Mouse (Mus musculus) lung, postnatal 4 days (tissue): ENCODE results near the gene Fibcd1.

Source experiments
- DNase-seq, 2 experiments: peaks; one replicate each; pipeline ENCODE4 v3.0.0; 2021

Gene Fibcd1

DNA sequence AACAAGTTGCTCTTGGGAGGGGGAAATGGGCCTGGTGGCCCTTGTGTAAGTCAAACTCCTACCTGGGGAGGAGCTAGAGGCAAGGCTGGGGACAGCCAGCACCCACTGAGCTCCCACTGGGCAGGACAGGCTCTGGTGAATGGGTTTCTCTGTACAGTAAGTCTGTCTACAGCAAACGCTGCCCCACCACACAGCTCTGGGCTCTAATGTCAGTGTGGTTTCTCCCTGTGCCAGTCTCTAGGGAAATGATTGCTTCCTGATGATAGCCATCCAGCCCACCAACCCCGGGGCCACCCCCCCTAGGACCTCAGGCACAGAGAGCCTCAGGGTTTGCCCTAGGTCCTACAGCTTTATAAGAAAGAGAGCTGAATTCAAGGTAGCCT, 36.5 kb downstream of the Fibcd1 start:
- DNase-seq, result no peak

DNA sequence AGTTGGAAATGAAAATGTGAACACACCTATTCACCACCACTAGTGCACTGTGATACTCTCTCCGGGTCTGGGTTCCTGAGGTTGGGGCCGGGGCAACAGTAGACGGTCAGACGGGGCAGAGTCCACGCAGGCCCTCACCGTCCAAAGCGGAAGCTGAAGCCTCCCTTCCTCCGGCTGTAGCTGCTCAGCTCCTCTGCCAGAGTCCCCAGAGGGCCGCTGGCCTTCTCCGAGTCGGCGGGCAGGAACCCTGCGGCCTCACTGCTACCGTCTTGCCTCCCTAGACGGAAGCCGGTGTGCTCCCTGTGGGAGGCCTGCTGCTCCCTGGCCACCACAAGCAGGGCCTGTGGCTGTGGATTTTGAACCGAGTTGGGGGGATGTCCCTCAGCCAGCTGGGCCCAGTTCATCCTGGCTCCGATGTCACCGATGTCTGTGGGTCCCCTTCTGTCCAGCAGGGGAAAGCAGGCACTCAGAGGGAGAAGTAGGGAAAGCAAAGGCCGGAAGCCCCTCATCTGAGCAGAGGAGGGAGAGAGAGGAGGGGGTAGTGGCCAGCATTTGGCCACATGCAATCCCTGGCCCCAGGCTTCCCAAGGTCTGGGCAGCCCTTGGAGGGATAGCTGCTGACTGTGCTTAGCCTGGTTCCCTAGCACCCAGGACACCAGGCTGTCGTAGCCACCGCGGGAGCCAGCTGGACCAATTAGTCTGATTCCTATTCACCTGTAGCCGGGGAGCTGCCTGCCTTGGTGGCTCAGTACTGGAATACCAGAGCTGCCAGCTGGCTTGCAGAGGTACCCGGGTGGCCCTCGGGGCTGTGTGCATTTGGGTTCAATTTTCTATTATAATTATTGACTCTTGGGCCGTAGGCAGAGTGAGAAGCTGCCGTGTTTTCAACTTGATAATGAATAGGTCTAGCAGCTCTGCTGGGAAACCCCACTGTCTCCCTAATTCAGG, 37.1 kb downstream of the Fibcd1 start:
- no peak for DNase-seq

DNA sequence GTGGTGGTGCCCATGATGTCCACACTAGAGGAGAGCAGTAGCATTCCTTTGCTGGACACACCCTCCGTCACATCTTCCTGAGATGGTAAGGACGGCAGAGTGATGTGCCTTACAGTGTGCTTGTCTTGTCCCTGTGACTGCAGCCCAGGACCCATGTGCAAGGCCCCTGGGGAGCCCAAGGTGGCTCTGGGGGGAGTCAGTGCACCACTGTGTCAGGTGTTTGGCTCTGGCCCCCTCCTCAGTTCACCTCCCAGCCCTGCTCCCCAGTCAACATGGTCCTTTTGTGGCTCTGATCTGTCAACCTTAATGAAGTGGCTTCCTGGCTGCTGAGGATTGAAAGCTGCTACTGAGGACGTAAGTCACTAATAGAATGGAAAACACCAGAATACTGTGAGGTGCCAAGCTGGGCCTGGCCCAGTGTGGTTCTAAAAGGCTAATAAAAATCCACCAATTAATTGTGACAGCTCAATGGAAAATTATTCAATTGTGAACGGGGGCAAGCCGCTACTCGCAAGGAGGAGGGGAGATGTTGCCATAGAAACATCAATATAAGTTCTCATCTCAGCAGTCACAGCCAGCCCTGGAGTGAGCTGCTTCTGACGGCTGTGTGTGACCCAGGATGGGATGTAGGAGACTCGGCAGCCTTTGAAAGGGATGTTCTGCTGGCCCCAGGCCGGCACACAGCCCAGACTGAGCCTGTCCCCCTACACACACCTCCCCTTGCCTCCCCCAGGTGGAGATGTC, 39.0 kb downstream of the Fibcd1 start:
- no peak for DNase-seq

DNA sequence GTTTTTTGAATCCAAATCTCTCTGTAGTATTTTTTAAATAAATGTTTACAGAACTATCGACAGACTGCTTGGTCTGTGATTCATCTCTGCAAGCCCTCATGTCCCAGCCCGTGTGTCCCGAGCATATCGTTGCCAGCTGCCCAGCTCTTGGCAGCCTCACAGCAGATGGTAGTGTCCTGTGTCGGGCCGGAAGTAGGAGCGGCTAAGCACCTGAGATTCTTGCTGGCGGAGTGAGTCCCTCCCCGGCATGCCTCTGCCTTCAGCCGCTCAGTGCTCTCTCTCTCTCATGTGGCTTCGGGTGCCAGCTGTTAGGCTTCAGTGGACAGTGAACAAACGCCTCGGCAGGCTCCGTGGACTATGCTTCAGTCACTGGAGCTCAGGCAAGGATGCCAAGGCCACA, 42.3 kb downstream of the Fibcd1 start:
- peak in 1 of 2 experiments; percentile 61 for DNase-seq

DNA sequence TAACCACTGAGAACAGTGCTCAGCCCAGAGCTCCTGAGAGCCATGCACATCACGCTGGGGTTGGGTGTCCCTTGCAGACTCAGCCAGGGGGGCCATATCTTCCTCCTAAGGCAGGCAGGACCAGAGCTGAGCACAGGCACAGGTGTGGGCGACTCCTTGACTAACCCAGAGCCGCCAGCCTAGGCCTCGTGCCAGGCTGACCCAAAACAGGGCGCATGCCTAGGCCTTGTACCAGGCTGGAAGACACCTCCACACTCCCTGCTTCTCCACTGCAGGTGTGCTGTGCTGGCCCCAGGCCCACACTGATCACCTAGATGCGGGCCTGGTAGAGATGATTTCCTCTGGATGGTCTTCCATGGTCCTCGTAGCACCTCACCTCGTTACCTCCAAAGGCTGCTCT, 43.0 kb downstream of the Fibcd1 start:
- peak in 1 of 2 experiments; percentile 26 for DNase-seq

DNA sequence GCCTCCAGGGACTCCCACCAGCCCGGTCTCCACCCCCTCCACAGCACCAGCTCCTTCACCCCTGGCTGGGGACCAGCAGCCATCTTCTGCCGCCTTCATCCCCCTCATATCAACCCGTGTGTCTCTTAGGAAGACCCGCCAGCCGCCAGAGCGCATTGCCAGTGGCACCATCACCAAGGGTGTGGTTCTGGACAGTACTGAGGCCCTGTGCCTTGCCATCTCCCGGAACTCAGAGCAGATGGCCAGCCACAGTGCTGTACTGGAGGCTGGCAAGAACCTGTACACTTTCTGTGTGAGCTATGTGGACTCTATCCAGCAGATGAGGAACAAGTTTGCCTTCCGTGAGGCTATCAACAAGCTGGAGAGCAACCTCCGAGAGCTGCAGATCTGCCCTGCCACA, 44.4 kb downstream of the Fibcd1 start:
- peak in 1 of 2 experiments; percentile 27 for DNase-seq

DNA sequence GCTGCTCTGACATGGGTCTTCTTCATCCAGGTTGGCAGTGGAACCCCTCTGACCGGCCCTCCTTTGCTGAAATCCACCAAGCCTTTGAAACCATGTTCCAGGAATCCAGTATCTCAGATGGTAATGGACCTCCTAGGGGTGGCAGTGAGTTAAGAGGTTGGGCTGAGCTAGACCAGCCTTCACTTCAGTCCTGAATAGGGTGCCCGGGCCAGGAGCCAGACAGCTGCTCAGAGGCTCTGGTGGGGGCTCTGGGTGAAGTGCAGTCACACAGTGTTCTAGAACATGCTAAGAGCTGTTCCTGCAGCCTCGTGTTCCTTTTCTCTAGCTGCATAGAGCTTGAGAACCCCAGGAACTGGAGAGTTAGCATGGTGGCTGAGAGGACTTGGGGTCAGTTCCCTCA, 48.9 kb downstream of the Fibcd1 start:
- DNase-seq, result peak in 1 of 2 experiments; percentile 45

DNA sequence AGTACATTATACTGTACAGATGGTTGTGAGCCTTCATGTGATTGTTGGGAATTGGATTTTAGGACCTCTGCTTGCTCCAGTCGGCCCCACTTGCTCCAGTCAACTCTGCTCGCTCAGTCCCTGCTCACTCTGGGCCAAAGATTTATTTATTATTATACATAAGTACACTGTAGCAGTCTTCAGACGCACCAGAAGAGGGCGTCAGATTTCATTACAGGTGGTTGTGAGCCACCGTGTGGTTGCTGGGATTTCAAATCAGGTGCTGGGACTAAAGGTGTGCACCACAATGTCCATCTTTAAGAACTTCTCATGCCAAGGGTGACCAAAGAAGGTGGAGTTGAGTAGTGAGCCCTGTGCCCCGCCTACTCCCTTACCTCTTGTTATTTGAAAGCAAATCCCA, 53.2 kb downstream of the Fibcd1 start:
- no peak for DNase-seq

DNA sequence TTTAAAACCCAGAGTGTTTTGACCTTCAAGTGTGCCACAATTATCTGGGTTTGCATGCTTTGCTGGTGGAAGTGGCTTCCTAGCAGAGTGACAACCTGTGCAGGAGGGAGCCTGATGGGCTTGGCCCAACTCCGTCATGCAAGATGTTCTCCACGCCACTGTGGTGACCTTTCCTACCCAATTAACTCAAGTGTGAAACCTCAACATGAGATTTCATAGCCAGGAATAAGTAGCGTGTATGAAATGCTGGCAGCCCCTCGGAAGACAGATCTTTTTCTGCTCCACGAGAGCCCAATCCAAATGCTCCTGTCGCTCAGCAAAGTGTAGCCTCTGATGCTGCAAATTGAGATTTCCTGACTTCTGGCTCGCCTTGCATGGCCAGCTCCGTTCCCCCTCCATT, 54.5 kb downstream of the Fibcd1 start:
- no peak for DNase-seq

DNA sequence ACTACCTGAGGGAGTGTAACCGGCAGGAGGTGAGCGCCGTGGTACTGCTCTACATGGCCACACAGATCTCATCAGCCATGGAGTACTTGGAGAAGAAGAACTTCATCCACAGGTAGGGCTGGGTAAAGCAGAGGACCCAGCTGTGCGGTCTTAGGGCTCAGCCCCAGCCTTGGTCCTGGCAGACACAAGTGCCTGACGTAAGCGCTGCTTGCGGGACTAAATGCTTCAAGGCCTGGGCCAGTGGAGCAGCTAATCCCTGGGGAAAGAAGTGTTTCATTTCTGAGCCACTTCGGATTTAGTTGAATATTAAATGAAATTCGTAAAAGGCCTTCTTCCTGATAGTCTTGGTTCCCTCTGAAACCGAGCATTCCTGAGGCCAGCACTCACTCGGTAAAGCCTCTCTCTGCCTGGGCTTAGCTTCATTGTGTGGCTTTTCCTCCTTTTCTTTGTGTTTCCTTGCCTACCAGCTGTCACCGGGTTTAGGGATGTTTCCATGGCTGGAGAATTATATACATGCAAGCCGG, 55.0 kb downstream of the Fibcd1 start:
- DNase-seq, result no peak

DNA sequence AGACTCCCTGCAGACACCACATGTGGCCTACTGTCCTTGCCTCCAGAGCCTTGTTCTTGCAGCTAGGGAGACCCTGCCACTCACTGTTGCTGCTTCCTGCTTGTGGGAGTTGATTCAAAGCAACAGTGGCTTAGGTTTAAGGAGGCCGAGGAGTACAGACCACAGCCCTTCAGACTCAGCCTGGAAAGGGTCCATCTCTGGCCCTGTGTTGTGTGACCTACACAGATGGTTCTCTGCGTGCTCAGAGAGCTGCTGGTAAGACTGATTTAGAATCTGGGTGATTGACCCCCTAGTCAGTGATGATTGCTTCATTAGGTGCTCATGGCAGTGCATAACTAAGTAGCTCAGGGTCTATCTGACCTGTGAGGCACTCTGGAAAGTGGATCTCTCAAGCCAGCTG, 56.6 kb downstream of the Fibcd1 start:
- no peak for DNase-seq

DNA sequence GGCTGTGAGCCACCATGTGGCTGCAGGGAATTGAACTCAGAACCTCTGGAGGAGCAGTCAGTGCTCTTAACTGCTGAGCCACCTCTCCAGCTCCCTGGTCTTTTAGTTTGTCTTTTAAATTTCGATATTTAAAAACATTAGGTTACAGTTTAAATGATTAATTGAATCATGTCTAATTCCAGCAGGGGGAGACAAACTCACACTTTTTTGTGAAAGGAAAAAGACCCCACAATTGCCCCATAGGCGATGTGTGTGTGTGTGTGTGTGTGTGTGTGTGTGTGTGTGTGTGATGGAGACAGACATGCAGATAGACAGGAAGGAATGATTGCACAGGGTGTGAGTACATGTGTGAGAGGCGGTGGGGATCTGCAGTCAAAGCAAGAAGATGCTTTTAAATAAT, 57.6 kb downstream of the Fibcd1 start:
- DNase-seq, result no peak

DNA sequence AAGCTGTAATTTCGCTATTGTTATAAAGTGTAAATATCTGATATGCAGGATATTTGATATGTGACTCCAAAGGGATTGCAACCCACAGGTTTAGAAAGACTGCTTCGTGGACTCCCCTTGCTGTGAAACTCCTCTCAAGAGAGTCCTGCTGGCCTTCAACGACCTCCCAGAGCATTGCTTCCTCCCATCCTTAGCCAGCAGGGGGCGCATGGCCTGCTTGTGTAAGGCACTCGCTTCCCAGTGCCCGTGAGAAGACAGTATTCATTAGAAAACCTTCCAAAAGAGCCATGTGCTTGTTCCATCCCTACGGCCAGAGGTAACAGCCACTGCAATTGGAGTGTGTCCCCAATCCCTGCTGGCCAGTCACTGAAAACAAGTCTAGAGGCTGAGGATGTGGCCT, 58.8 kb downstream of the Fibcd1 start:
- DNase-seq, result peak; percentile 68 to 82

DNA sequence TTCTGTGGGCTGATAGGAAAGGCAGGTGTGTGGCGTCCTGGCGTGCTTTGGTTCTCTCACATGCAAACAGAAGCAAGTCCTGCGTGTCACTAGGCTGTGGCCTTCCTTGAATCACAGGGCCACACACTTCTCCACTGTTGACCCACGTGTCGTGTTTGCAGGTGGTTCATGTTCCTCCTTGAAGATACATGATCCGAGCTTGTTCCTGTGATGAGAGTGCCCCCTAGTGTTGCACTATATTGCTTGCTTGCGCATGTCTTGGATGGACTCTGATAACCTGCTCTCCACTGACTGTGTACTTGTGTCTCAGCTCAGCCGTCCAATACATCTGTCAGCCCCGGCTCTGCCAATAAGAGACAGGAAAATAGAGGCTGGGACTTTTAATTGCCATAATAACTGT, 60.7 kb downstream of the Fibcd1 start:
- peak; percentile 60 to 84 for DNase-seq

DNA sequence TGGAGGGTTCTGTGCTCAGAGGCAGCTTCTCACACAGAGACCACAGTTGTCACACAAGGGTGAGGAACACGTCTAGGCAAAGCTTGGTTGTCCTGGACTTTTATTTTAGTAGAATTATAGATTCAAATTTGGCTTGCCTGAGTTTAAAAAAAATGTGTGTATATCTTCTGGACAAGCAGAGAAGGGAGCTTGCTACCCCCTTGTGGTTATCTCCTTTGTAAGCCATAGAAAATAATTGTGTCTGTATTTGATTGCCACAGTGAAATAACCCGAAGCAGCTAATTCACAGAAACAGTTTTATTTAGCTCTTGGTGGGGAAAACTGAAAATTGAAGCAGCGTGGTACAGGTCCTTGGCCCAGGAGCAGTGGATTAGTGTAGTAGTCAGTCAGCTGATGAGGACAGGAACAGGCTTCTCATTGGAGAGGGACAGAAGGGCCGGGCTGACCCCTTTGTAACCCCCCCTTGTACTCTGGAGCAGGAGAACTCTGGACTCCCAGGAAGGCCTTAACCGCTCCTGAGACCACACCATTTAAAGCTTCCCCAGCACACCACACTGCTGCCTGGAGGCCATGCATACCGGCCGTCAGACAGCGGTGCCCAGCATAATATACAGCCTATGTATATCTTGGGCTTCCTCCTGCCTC, 62.7 kb downstream of the Fibcd1 start:
- no peak for DNase-seq

DNA sequence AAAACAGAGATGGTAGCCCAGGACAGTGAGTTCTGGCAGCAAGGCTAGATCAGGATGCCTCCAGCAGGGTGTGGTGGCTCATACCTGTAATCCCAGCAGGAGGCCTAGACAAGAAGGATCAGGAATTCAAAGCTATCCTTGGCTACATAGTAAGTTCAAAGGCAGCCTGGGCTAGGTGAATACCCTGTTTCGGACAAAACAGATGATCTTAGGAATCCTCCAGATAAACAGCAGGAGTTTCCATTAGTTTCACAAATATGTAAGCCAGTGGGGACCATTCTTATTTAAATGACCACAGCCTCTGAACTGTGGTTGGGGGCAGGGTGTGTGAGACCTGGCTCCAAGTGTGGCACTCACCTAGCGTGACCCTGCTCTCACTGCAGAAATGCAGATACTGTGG, 66.5 kb downstream of the Fibcd1 start:
- no peak for DNase-seq

DNA sequence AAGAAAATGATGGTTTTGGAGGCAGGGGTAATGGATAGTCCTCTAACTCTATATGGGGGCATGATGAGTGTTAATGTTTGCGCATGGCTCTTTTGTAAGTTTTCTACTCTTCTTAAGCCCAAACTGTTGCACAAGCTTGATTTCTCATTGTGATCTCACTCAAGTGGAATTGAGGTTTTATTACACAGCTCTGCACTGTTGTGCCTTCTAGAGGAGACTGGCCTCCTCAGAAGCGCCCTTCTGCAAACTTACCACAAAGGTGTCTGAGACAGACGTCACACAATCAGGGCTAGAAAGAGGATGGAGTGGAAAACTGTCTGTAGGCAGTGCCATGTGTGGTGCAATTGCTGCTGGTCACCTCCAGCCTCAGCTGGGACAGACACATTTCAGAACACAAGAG, 69.3 kb downstream of the Fibcd1 start:
- no peak for DNase-seq

DNA sequence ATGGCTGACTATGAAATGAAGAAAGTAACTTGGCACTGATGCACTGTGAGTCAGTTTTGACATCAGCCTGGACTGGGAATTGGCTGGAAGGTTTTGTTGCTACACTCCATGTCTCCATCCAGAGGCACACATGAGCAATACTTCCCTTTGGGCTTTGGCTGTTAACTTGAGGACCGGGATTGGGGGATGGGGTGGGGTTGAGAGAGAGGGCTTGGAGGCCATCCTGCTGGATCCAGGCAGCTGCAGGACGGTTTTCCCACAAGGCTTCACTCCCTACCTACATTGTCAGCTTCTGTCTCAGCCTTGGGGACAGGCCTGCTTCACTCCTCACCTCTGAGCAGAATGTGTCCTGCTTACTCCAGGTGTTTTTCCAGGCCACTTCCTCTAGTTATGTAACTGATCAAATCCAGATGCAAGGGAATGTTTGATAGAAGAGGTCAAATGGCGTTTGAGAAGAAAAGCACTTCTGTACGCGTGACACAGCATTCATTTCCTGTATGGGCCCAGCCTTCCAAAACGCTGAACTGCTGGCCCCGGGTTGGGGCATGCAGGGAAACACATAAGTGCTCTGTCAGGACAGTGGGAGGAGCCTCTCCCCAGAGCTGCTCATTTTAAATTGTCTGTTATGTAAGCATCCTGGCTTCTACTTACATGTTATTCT, 74.9 kb downstream of the Fibcd1 start:
- DNase-seq, result peak; percentile 72 to 85

DNA sequence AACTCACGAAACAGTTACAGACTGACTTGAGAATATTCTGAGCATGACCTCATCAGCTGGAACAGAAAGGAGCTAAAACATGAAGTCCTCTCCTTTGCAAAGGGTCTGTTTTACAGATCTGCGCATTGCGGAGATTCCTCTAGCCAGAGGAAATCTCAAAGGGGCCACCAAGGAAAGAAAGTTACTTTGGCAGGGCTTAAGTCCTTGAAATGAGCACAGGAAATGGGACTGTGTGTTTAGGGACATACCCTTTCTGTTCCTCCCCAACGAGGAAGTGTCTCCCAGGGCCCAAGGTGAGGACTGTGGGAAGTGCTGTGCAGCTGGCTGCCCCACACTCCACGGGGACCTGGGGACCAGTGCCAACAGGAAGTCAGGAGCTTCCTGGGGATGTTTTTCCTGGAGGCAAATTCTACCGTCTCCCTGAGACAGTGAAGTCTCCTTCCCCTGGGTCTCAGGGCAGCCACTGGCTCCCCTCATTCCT, 76.1 kb downstream of the Fibcd1 start:
- peak; percentile 79 to 89 for DNase-seq

DNA sequence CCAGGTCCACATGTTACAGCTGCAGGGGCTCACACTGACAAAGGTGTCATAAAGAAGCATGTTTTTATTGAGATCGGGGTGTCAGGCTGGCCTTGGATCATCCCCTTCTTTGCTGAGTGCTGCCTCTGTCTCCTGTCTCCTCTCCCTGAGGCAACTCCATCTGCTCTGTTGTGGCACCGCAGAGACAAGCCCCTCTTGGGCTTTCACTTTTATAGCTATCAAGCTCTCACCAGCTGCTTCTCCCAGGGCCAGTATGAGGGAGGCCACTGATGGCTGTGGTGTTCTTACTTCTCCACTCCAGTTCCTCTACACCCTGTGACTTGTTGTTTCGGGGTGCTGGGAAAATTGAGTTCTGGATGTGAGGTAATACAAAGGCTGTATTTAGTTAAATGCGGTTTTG, 76.7 kb downstream of the Fibcd1 start:
- no peak for DNase-seq

DNA sequence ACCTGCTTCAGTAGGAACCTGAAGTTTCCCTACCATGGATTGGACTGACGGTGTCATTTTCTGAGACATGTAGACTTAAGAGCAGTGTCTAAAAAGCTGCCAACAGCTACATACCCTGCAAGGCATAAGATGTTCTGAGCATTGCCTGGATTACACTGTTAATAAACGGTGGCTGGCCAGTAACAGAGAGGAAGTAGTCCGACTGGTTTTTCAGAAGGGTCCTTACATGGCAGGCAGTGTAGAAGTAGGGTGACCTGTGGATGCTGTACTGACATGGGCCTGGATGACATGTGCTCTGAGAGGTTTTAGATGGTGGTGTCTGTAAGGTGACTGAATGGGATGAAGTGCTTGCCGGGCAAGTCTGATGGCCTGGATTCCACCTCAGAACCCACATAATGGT, 78.0 kb downstream of the Fibcd1 start:
- no peak for DNase-seq

DNA sequence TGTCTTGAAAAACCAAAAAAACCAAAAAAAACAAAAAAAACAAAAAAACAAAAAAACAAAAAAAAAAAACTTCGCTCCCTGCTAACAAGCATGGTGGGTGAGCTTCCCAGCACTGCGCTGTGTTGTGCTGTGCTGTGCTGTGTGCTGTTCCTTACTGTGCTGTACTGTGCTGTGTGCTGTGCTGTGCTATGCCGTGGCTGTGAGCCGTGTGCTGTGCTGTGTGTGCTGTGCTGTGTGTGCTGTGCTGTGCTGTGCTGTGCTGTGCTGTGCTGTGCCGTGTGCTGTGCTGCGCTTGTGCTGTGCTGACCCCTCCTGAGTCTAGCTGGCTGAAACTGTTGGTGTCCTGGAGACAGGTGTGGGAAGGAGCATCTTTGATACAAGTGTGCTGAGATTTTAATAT, 78.7 kb downstream of the Fibcd1 start:
- DNase-seq, result no peak
